Mouse (Mus musculus) heart, embryonic 16.5 days (tissue): ENCODE results near the gene Cltrn. TPM values are rescaled to one million over a fixed set of nuclear protein-coding genes. Genes with fewer than 3 reads are reported as not detected.

ENCODE experiments used
- ATAC-seq: fragments of 200-750 bp; cut with Nextera tagmentation; replicated peaks from 2 replicates; pipeline ENCODE4 v1.8.0; 2017; ENCODE audit warnings: moderate number of reproducible peaks; ENCODE audit not compliant: insufficient read depth, low FRiP score; ENCODE audit errors: extremely low read depth
- H3K27ac ChIP-seq: fragments of 300-500 bp; sonication (generic); 2 replicates; pipeline ENCODE4 v1.5.1; 2014; ENCODE audit warnings: mild to moderate bottlenecking, low read length, control low read depth, moderate library complexity
- H3K27me3 ChIP-seq: fragments of 300-500 bp; sonication (generic); 2 replicates; pipeline ENCODE4 v1.6.1; 2014; ENCODE audit warnings: low read length, mixed read lengths; ENCODE audit not compliant: control insufficient read depth, insufficient read depth
- H3K36me3 ChIP-seq: fragments of 300-500 bp; sonication (generic); 2 replicates; pipeline ENCODE4 v1.6.1; 2014; ENCODE audit not compliant: control insufficient read depth, insufficient read depth
- H3K4me1 ChIP-seq: fragments of 300-500 bp; sonication (generic); 2 replicates; pipeline ENCODE4 v1.6.1; 2014; ENCODE audit warnings: low read length, mixed read lengths; ENCODE audit not compliant: control insufficient read depth, insufficient read depth
- H3K4me2 ChIP-seq: fragments of 300-500 bp; sonication (generic); 2 replicates; pipeline ENCODE4 v1.6.1; 2014; ENCODE audit warnings: low read depth, mild to moderate bottlenecking, control low read depth, low read length
- H3K4me3 ChIP-seq: fragments of 300-500 bp; sonication (generic); 2 replicates; pipeline ENCODE4 v1.5.1; 2014; ENCODE audit warnings: mild to moderate bottlenecking, control low read depth, low read length
- H3K9ac ChIP-seq: fragments of 300-500 bp; sonication (generic); 2 replicates; pipeline ENCODE4 v1.6.1; 2014; ENCODE audit warnings: low read length, control low read depth
- H3K9me3 ChIP-seq: fragments of 300-500 bp; sonication (generic); replicated peaks from 2 replicates; pipeline ENCODE4 v1.6.1; 2016; ENCODE audit warnings: low read length; ENCODE audit not compliant: control insufficient read depth
- WGBS: fragments of 180-500 bp; shearing (Covaris S2); extraction: QIAGEN DNeasy Blood & Tissue Kit; methylation state at CpG from one replicate; pipeline ENCODE4 v1.1.7; 2014; 5-methylcytosine and 5-hydroxymethylcytosine counted together
- polyA plus RNA-seq: library from polyadenylated mRNA; unstranded; fragments of >200 nt; fragmentation: Nextera tagmentation; extraction: Ambion mirVana; gene quantifications from 2 replicates; pipeline ENCODE4 v1.2.1, GENCODE M21; 2015

Gene Cltrn
- polyA plus RNA-seq, 1 experiment from 2014 or later, result 0.11 TPM

GRCm38 (mm10) chrX:164154594-164154993, 66.0 kb downstream of the Cltrn start:
- H3K27ac ChIP-seq, result no peak overlapping the region
- no peaks in the 10 kb centered on the region for H3K36me3 ChIP-seq
- 72% methylated on average over 5 of the region's 5 CpGs for WGBS
- no peak overlapping the region for H3K4me3 ChIP-seq
- ATAC-seq, result no peak
- H3K4me1 ChIP-seq, result no peaks in the 10 kb centered on the region
- H3K27me3 ChIP-seq, result no peaks in the 10 kb centered on the region
- H3K9me3 ChIP-seq, result no peaks in the 10 kb centered on the region
- H3K9ac ChIP-seq, result no peak overlapping the region
- H3K4me2 ChIP-seq, result no peak overlapping the region

- no peak overlapping the region for H3K4me2 ChIP-seq
- WGBS, result 60% methylated on average over 1 of the region's 1 CpGs
- H3K27ac ChIP-seq, result no peak overlapping the region
- H3K9me3 ChIP-seq, result no peaks in the 10 kb centered on the region
- H3K9ac ChIP-seq, result no peak overlapping the region
- no peaks in the 10 kb centered on the region for H3K4me1 ChIP-seq
- no peak overlapping the region for H3K4me3 ChIP-seq
- no peak for ATAC-seq
- no peaks in the 10 kb centered on the region for H3K27me3 ChIP-seq
- H3K36me3 ChIP-seq, result no peaks in the 10 kb centered on the region
Measured at GRCm38 (mm10) chrX:164164681-164165080, 76.1 kb downstream of the Cltrn start.

Other genes with a start within 250 kb of the Cltrn start
- gene Ap1s2, start 179.8 kb upstream of the Cltrn start, polyA plus RNA-seq, result 16.9 and 18.8 TPM in 2 replicates
- 27.2 and 27.5 TPM in 2 replicates for gene Zrsr2, start 130.2 kb upstream of the Cltrn start, polyA plus RNA-seq
- 0.27 and 0.53 TPM in 2 replicates for gene Car5b, start 60.8 kb upstream of the Cltrn start, polyA plus RNA-seq
- gene Siah1b, start 12.3 kb upstream of the Cltrn start, polyA plus RNA-seq, result 17.4 and 17.8 TPM in 2 replicates
- 1.4 and 3.1 TPM in 2 replicates for gene Ace2, start 50.5 kb downstream of the Cltrn start, polyA plus RNA-seq
- 3.8 and 5.5 TPM in 2 replicates for gene Bmx, start 169.4 kb downstream of the Cltrn start, polyA plus RNA-seq
- gene Pir, start 180.5 kb downstream of the Cltrn start, polyA plus RNA-seq, result 5.9 and 7.5 TPM in 2 replicates